25 mouse cellular contexts compared by ENCODE assay signal in genomic region chr7:112647417-112647816, GRCm38 (mm10). TPM values are rescaled to one million over a fixed set of nuclear protein-coding genes. Genes with fewer than 3 reads are reported as not detected.
DNase-seq lines count a peak whose midpoint lies in the region; TF ChIP-seq lines count a peak whose summit lies in the region.
"Had no signal": no experiment of that assay in that cellular context is flagged by ENCODE, and none has a peak within 500 bp of the region (broad histone marks: within the 10 kb centered on the region; RNA-seq: fewer than 3 reads in every experiment).

No protein-coding gene starts in this region.

- dilution Hi-C loops in CH12.LX (cut with MboI; ENCODE audit: extremely low pct_ligation_motif_present, extremely low pct_unique_long_range_greater_than_20kb, low sequenced_read_pairs) = no loop called here

- no peak for TF ChIP-seq POLR2A in liver, adult 2 months (IDR thresholded peaks at IDR 0.05; ENCODE audit: extremely low read depth, insufficient read depth, low read length)
- TF ChIP-seq POLR2A in CH12.LX (IDR thresholded peaks at IDR 0.05; ENCODE audit: low read depth, low read length) (no peak), myocyte (IDR thresholded peaks at IDR 0.05; ENCODE audit: insufficient read length, low read depth) (no peak)

- 28% methylated on average over 4 of the region's 4 CpGs for WGBS in liver, adult 2 months

- no peaks in the 10 kb centered on the region for H3K36me3 ChIP-seq in liver, adult 2 months (ENCODE audit: control insufficient read depth, insufficient read depth, low read length)
- no peaks in the 10 kb centered on the region for H3K36me3 ChIP-seq in CH12.LX (replicated peaks in 1 of 2; ENCODE audit: control insufficient read depth in 1 of 2, insufficient read depth in 1 of 2, low read length in 1 of 2)
- no peaks in the 10 kb centered on the region for H3K36me3 ChIP-seq in myocyte (ENCODE audit: control insufficient read depth, insufficient read depth)
- H3K36me3 ChIP-seq: embryonic facial prominence, embryonic 12.5 days; embryonic facial prominence, embryonic 15.5 days had no signal

- TF ChIP-seq RAD21 in CH12.LX (IDR thresholded peaks at IDR 0.05; ENCODE audit: low read depth, low read length) = no peak

- no peak overlapping the region for H3K4me3 ChIP-seq in liver, adult 2 months (ENCODE audit: insufficient read depth, low read depth, low read length)
- H3K4me3 ChIP-seq in CH12.LX (replicated peaks in 1 of 3; ENCODE audit: low read depth in 2 of 3, low read length in 2 of 3, poor library complexity in 1 of 3) = no peak overlapping the region
- no peak overlapping the region for H3K4me3 ChIP-seq in myocyte
- H3K4me3 ChIP-seq: embryonic facial prominence, embryonic 12.5 days; embryonic facial prominence, embryonic 15.5 days; heart, adult 2 months; heart, embryonic 10.5 days; heart, embryonic 13.5 days had no signal

- H3K27ac ChIP-seq in liver, adult 2 months (replicated peaks; ENCODE audit: insufficient read depth, low read depth, low read length) = no peak overlapping the region
- no peak overlapping the region for H3K27ac ChIP-seq in CH12.LX (ENCODE audit: insufficient read depth, low read depth)
- H3K27ac ChIP-seq: embryonic facial prominence, embryonic 12.5 days; embryonic facial prominence, embryonic 15.5 days; heart, adult 2 months; heart, embryonic 10.5 days; heart, embryonic 13.5 days; hindbrain, embryonic 14.5 days; hindbrain, postnatal 0 days had no signal

- TF ChIP-seq CTCF in liver, adult 2 months (IDR thresholded peaks at IDR 0.05; ENCODE audit: low read depth, low read length) = no peak
- no peak for TF ChIP-seq CTCF in CH12.LX (conservative IDR thresholded peaks at IDR 0.05 in 1 of 2, IDR thresholded peaks at IDR 0.05 in 1 of 2; ENCODE audit: low read depth in 2 of 2, low read length in 2 of 2)

- no peak overlapping the region for H3K9ac ChIP-seq in liver, adult 2 months (ENCODE audit: low read depth, low read length)
- H3K9ac ChIP-seq in CH12.LX (ENCODE audit: insufficient read depth, low read depth) = no peak overlapping the region
- H3K9ac ChIP-seq: embryonic facial prominence, embryonic 12.5 days; embryonic facial prominence, embryonic 15.5 days; heart, embryonic 13.5 days; hindbrain, embryonic 14.5 days had no signal

- H3K9me3 ChIP-seq in CH12.LX (replicated peaks; ENCODE audit: low read length) = no peaks in the 10 kb centered on the region
- H3K9me3 ChIP-seq: embryonic facial prominence, embryonic 12.5 days; embryonic facial prominence, embryonic 15.5 days; heart, embryonic 10.5 days had no signal

- no peak overlapping the region for H3ac ChIP-seq in myocyte (ENCODE audit: control insufficient read depth, insufficient read length)

- no peaks in the 10 kb centered on the region for H3K79me2 ChIP-seq in liver, adult 2 months (ENCODE audit: control insufficient read depth, insufficient read depth, low read length)
- no peaks in the 10 kb centered on the region for H3K79me2 ChIP-seq in CH12.LX (replicated peaks; ENCODE audit: control insufficient read depth, extremely low read depth, insufficient read depth, poor library complexity, severe bottlenecking)
- no peaks in the 10 kb centered on the region for H3K79me2 ChIP-seq in myocyte (ENCODE audit: control insufficient read depth, insufficient read depth)

- H3K27me3 ChIP-seq in liver, adult 2 months (ENCODE audit: control insufficient read depth, insufficient read depth, low read length) = peaks cover 2% of the 10 kb centered on the region; the same call in 1 of the 2 replicates
- H3K27me3 ChIP-seq in CH12.LX (replicated peaks) (no peaks in the 10 kb centered on the region), myocyte (ENCODE audit: control insufficient read depth, insufficient read depth, insufficient read length) (no peaks in the 10 kb centered on the region)
- H3K27me3 ChIP-seq: embryonic facial prominence, embryonic 12.5 days; embryonic facial prominence, embryonic 15.5 days; heart, embryonic 13.5 days; Patski had no signal

- H3K4me1 ChIP-seq in liver, adult 2 months (ENCODE audit: control insufficient read depth, insufficient read depth, low read length) = no peaks in the 10 kb centered on the region
- no peaks in the 10 kb centered on the region for H3K4me1 ChIP-seq in CH12.LX (ENCODE audit: control insufficient read depth in 1 of 2, insufficient read depth in 2 of 2)
- H3K4me1 ChIP-seq: embryonic facial prominence, embryonic 12.5 days; embryonic facial prominence, embryonic 15.5 days had no signal

- no peak for TF ChIP-seq EP300 in CH12.LX (IDR thresholded peaks at IDR 0.05; ENCODE audit: low read length)

- H3K4me2 ChIP-seq in CH12.LX (ENCODE audit: insufficient read depth, low read depth, poor library complexity, severe bottlenecking) (no peak overlapping the region), myocyte (ENCODE audit: low read depth) (no peak overlapping the region)
- H3K4me2 ChIP-seq: embryonic facial prominence, embryonic 12.5 days; embryonic facial prominence, embryonic 15.5 days; heart, embryonic 13.5 days; hindbrain, embryonic 14.5 days had no signal

- in situ Hi-C loops in CH12.LX (cut with MboI; ENCODE audit: low pct_ligation_motif_present, low pct_unique_long_range_greater_than_20kb, low sequenced_read_pairs) = no loop called here

- peak; percentile 66 for DNase-seq in liver, adult 2 months (ENCODE audit: extremely low read depth, low read depth, low spot score)
- DNase-seq in liver = no peak
- DNase-seq in lung, postnatal 36 days = peak; percentile 53
- no peak for DNase-seq in lung, postnatal 14 days
- DNase-seq in CH12.LX (ENCODE audit: extremely low read depth) = no peak
- no peak for DNase-seq in embryo, embryonic 11 days
- no peak for DNase-seq in right cerebral cortex, postnatal 4 days
- DNase-seq: adrenal gland, postnatal 10 days; adrenal gland, postnatal 36 days; cerebellum, adult 18-20 months; cerebellum, adult 9-10 months; cerebellum, postnatal 14 days; gastrocnemius, postnatal 25 days; heart, adult 2 months; heart, postnatal 14 days; heart, postnatal 4 days had no signal

TF ChIP-seq in CH12.LX, 34 proteins besides CTCF, POLR2A, EP300 and RAD21:
- TF ChIP-seq MAFK (IDR thresholded peaks at IDR 0.05; ENCODE audit: insufficient replicate concordance, low read length) (peak; percentile 67; the same call in 1 of the 2 replicates), NRF1 (IDR thresholded peaks at IDR 0.05; ENCODE audit: low read depth, low read length) (no peak)

TF ChIP-seq in myocyte, 11 proteins besides CTCF, POLR2A, EP300 and RAD21:
- 0 out of 2 replicates have a peak, but pooled peaks have one; percentile 20 for TF ChIP-seq CEBPB (IDR thresholded peaks at IDR 0.05; ENCODE audit: insufficient read depth, poor library complexity, severe bottlenecking)
- TF ChIP-seq TCF12 (IDR thresholded peaks at IDR 0.05; ENCODE audit: insufficient read depth, poor library complexity, severe bottlenecking) = no peak
- no peak for TF ChIP-seq REST (IDR thresholded peaks at IDR 0.05; ENCODE audit: insufficient read depth, insufficient read length)
- no peak for TF ChIP-seq MYOG (IDR thresholded peaks at IDR 0.05; ENCODE audit: control insufficient read depth in 1 of 3, insufficient read depth in 1 of 3, insufficient read length in 2 of 3, low read depth in 2 of 3)

RNA-seq across cellular contexts. Expression of gene Tead1, which starts 31.7 kb away (rescaled TPM):
- total RNA-seq in liver, adult 2 months (2014; rRNA removed) = 4.1 and 5.9 TPM in 2 replicates
- polyA plus RNA-seq in liver, adult 2 months (2012; rRNA removed) = 2.2 and 2.3 TPM in 2 replicates
- total RNA-seq in CH12.LX (2012; rRNA removed) = 0.08 TPM in 1 of 2 replicates, not detected in the other
- total RNA-seq in CH12.LX (2014; rRNA removed) = 0.03 TPM in 1 of 2 replicates, not detected in the other
- polyA plus RNA-seq in CH12.LX (2012; ENCODE audit: insufficient read length, low read depth) = 0.04 TPM in 1 of 2 replicates, not detected in the other
- 18.8 TPM for polyA plus RNA-seq in myocyte (2012; fragmentation: generic; extraction: Trizol)
- total RNA-seq: granulocyte monocyte progenitor cell, adult 5-6 weeks had no signal

Comparison
In these comparisons a context has a peak if more than half of its experiments do, and no peak if none do; other contexts are left out.
1. DNase-seq: peak in liver, adult 2 months (single experiment) and lung, postnatal 36 days (single experiment); none in liver (single experiment), lung, postnatal 14 days (single experiment), CH12.LX (single experiment), embryo, embryonic 11 days (single experiment) and right cerebral cortex, postnatal 4 days (single experiment).